Mouse (Mus musculus): ENCODE results near the gene Tgfbr1. TPM values are rescaled to one million over a fixed set of nuclear protein-coding genes. Genes with fewer than 3 reads are reported as not detected.

The Tgfbr1 gene
- polyA plus RNA-seq, 1 experiment from 2014 or later, result 85.5 TPM

GRCm38 (mm10) chr4:47315458-47315857 is 37.6 kb upstream of the Tgfbr1 start:
- H3K9me3 ChIP-seq (ENCODE audit: control insufficient read depth, low read length), result no peaks in the 10 kb centered on the region
- DNase-seq (ENCODE audit: low spot score), result no peak

DNA sequence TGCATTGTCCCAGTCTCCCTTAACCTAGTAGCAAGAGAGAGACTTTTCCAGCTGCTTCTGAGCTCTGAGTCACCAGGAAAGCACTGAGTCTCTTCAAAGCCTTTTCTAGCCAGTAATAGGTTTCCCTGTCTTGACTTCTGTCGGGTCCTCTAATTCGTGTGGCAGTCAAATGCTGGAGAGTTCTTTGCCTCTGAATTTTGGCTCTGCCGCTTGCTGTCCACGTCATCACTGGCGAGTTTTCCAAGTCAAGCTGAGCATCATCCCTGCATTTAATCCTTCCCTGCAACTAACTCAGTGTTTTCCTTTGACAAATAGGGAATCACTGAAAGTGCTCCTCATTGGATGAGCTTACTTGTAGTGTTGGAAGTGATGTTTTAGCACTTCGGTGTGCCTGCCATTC is 36.6 kb upstream of the Tgfbr1 start:
- no peaks in the 10 kb centered on the region for H3K4me1 ChIP-seq (ENCODE audit: control insufficient read depth, insufficient read depth, low read length)
- ATAC-seq (ENCODE audit: insufficient number of reproducible peaks, low FRiP score, low TSS enrichment, low read depth) (no peak), DNase-seq (ENCODE audit: low spot score) (no peak)
- no peak overlapping the region for H3K4me3 ChIP-seq (ENCODE audit: low read depth, low read length)
- no peak overlapping the region for H3K4me2 ChIP-seq (ENCODE audit: low read depth, severe bottlenecking)
- no peaks in the 10 kb centered on the region for H3K27me3 ChIP-seq (ENCODE audit: control insufficient read depth, insufficient read depth, low read length)
- WGBS, result 74% methylated on average over 6 of the region's 6 CpGs
- H3K27ac ChIP-seq (replicated peaks; ENCODE audit: low read depth, low read length), result no peak overlapping the region
- H3K9me3 ChIP-seq (ENCODE audit: control insufficient read depth, low read length), result no peaks in the 10 kb centered on the region
- no peaks in the 10 kb centered on the region for H3K36me3 ChIP-seq (ENCODE audit: control insufficient read depth, insufficient read depth, low read length)
- H3K9ac ChIP-seq (ENCODE audit: low read length), result no peak overlapping the region

More at GRCm38 (mm10) chr4:47315458-47315857, 37.6 kb upstream of the Tgfbr1 start:
- H3K4me3 ChIP-seq (ENCODE audit: low read depth, low read length), result no peak overlapping the region
- no peak overlapping the region for H3K4me2 ChIP-seq (ENCODE audit: low read depth, severe bottlenecking)
- ATAC-seq (ENCODE audit: insufficient number of reproducible peaks, low FRiP score, low TSS enrichment, low read depth), result no peak
- no peak overlapping the region for H3K27ac ChIP-seq (replicated peaks; ENCODE audit: low read depth, low read length)
- no peaks in the 10 kb centered on the region for H3K4me1 ChIP-seq (ENCODE audit: control insufficient read depth, insufficient read depth, low read length)
- 62% methylated on average over 2 of the region's 2 CpGs for WGBS
- H3K9ac ChIP-seq (ENCODE audit: low read length), result no peak overlapping the region
- H3K27me3 ChIP-seq (ENCODE audit: control insufficient read depth, insufficient read depth, low read length), result no peaks in the 10 kb centered on the region
- H3K36me3 ChIP-seq (ENCODE audit: control insufficient read depth, insufficient read depth, low read length), result no peaks in the 10 kb centered on the region

- Histone ChIP-seq H3K36me3 (ENCODE audit: control insufficient read depth, insufficient read depth, low read length) (no peaks in the 10 kb centered on the region), H3K4me3 (ENCODE audit: low read depth, low read length) (no peak overlapping the region), H3K9me3 (ENCODE audit: control insufficient read depth, low read length) (no peaks in the 10 kb centered on the region), H3K27me3 (ENCODE audit: control insufficient read depth, insufficient read depth, low read length) (no peaks in the 10 kb centered on the region), H3K4me1 (ENCODE audit: control insufficient read depth, insufficient read depth, low read length) (no peaks in the 10 kb centered on the region), H3K9ac (ENCODE audit: low read length) (no peak overlapping the region), H3K4me2 (ENCODE audit: low read depth, severe bottlenecking) (no peak overlapping the region), H3K27ac (replicated peaks; ENCODE audit: low read depth, low read length) (no peak overlapping the region)
- ATAC-seq (ENCODE audit: insufficient number of reproducible peaks, low FRiP score, low TSS enrichment, low read depth), result no peak
- no peak for DNase-seq (ENCODE audit: low spot score)
- 88% methylated on average over 10 of the region's 10 CpGs for WGBS
Observed at GRCm38 (mm10) chr4:47319561-47320321, 33.3 kb upstream of the Tgfbr1 start.

- no peak for ATAC-seq (ENCODE audit: insufficient number of reproducible peaks, low FRiP score, low TSS enrichment, low read depth)
Observed at GRCm38 (mm10) chr4:47322315-47322714, 30.7 kb upstream of the Tgfbr1 start.

DNA sequence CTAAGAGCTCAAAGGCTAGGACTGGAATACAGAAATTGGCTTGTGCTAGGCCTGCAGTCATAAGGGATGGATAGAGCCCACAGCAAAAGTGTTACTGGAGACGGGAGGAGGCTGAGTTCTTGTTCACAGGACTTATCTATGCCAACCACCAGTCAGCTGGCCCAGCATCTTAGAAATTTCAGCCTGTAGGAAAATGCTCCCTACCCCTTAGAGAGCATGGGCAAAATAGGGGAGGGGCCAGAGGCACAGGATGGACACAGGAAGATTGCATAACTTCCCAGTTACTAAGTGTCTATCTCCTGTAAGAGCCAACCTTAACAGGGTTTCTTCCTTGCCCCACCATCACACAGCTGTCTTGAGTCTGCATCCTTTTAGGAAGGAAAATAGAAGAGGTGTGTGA is 28.8 kb upstream of the Tgfbr1 start:
- H3K36me3 ChIP-seq (ENCODE audit: control insufficient read depth, insufficient read depth, low read length), result no peaks in the 10 kb centered on the region
- H3K4me1 ChIP-seq (ENCODE audit: control insufficient read depth, insufficient read depth, low read length), result no peaks in the 10 kb centered on the region
- no peak overlapping the region for H3K4me3 ChIP-seq (ENCODE audit: low read depth, low read length)
- H3K27me3 ChIP-seq (ENCODE audit: control insufficient read depth, insufficient read depth, low read length), result no peaks in the 10 kb centered on the region
- no peaks in the 10 kb centered on the region for H3K9me3 ChIP-seq (ENCODE audit: control insufficient read depth, low read length)
- no peak overlapping the region for H3K27ac ChIP-seq (replicated peaks; ENCODE audit: low read depth, low read length)
- no peak for DNase-seq (ENCODE audit: low spot score)
- H3K9ac ChIP-seq (ENCODE audit: low read length), result no peak overlapping the region
- WGBS, result 78% methylated on average over 1 of the region's 1 CpGs
- ATAC-seq (ENCODE audit: insufficient number of reproducible peaks, low FRiP score, low TSS enrichment, low read depth), result no peak
- no peak overlapping the region for H3K4me2 ChIP-seq (ENCODE audit: low read depth, severe bottlenecking)

More at GRCm38 (mm10) chr4:47322315-47322714, 30.7 kb upstream of the Tgfbr1 start:
- Histone ChIP-seq H3K4me3 (ENCODE audit: low read depth, low read length) (no peak overlapping the region), H3K4me1 (ENCODE audit: control insufficient read depth, insufficient read depth, low read length) (no peaks in the 10 kb centered on the region), H3K36me3 (ENCODE audit: control insufficient read depth, insufficient read depth, low read length) (no peaks in the 10 kb centered on the region), H3K9ac (ENCODE audit: low read length) (no peak overlapping the region), H3K27me3 (ENCODE audit: control insufficient read depth, insufficient read depth, low read length) (no peaks in the 10 kb centered on the region), H3K27ac (replicated peaks; ENCODE audit: low read depth, low read length) (no peak overlapping the region), H3K9me3 (ENCODE audit: control insufficient read depth, low read length) (no peaks in the 10 kb centered on the region), H3K4me2 (ENCODE audit: low read depth, severe bottlenecking) (no peak overlapping the region)
- no peak for DNase-seq (ENCODE audit: low spot score)
- 80% methylated on average over 3 of the region's 3 CpGs for WGBS

- Histone ChIP-seq H3K27ac (replicated peaks; ENCODE audit: low read depth, low read length) (no peak overlapping the region), H3K27me3 (ENCODE audit: control insufficient read depth, insufficient read depth, low read length) (no peaks in the 10 kb centered on the region), H3K4me1 (ENCODE audit: control insufficient read depth, insufficient read depth, low read length) (no peaks in the 10 kb centered on the region), H3K36me3 (ENCODE audit: control insufficient read depth, insufficient read depth, low read length) (no peaks in the 10 kb centered on the region), H3K9ac (ENCODE audit: low read length) (no peak overlapping the region), H3K4me3 (ENCODE audit: low read depth, low read length) (no peak overlapping the region), H3K4me2 (ENCODE audit: low read depth, severe bottlenecking) (no peak overlapping the region), H3K9me3 (ENCODE audit: control insufficient read depth, low read length) (no peaks in the 10 kb centered on the region)
- DNase-seq (ENCODE audit: low spot score), result no peak
- no peak for ATAC-seq (ENCODE audit: insufficient number of reproducible peaks, low FRiP score, low TSS enrichment, low read depth)
- 89% methylated on average over 3 of the region's 3 CpGs for WGBS
Observed at GRCm38 (mm10) chr4:47327782-47328181, 25.2 kb upstream of the Tgfbr1 start.

DNA sequence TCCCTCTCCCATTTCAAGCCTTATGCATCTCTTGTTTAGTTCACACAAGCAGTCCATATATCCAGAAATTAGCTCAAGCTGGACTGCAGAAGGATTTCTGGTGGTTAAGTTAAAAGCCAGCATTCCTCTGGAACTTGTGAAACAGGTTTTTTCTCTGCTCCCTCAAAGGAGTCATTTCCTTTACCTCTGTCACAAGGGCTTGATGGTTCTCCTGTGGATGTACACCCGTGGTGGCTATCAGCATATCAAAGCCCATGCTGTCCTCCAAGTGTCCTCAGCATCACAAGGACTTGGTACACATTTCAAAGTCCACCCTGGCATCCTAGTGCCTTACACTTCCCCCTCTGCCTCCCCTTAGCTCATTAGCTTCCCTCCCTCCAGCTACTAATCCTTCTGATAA is 23.7 kb upstream of the Tgfbr1 start:
- Histone ChIP-seq H3K4me2 (ENCODE audit: low read depth, severe bottlenecking) (no peak overlapping the region), H3K4me1 (ENCODE audit: control insufficient read depth, insufficient read depth, low read length) (no peaks in the 10 kb centered on the region), H3K9me3 (ENCODE audit: control insufficient read depth, low read length) (no peaks in the 10 kb centered on the region), H3K36me3 (ENCODE audit: control insufficient read depth, insufficient read depth, low read length) (no peaks in the 10 kb centered on the region), H3K4me3 (ENCODE audit: low read depth, low read length) (no peak overlapping the region), H3K9ac (ENCODE audit: low read length) (no peak overlapping the region), H3K27ac (replicated peaks; ENCODE audit: low read depth, low read length) (no peak overlapping the region), H3K27me3 (ENCODE audit: control insufficient read depth, insufficient read depth, low read length) (no peaks in the 10 kb centered on the region)
- DNase-seq (ENCODE audit: low spot score), result no peak
- no peak for ATAC-seq (ENCODE audit: insufficient number of reproducible peaks, low FRiP score, low TSS enrichment, low read depth)
- WGBS, result 12% methylated on average over 1 of the region's 1 CpGs

DNA sequence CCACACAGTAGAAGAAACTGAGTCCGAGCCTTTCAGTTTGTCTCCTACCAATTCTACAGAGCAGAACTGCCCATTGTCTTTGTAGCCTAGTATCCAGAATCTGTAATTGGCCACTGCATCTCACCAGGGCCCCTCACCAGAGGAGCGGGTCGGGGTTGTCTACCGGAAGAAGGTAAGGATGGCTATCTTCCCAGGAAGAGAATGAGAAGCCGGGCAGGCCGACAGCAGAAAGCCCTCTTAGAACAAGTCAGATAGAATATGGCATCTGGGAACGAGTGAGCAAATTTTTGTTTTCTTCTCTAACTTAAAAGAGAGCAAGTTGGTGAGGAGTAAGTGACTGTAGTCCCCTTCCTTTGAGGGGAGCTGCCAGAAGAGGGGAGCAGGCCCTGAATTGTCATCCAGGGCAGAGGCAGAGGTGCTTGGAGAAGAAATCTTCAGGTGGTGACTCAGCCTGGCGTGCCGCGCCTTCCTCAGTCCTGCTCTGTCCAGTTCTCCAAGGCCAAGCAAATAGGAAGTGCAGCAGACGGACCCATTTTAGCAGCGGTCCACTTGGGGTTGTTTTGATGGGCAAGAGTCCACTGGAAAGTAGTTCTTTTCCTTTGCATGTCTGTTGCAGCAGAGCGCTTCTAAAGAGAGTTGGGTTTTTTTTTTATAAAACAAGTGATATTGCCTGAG is 22.5 kb upstream of the Tgfbr1 start:
- Histone ChIP-seq H3K27me3 (ENCODE audit: control insufficient read depth, insufficient read depth, low read length) (no peaks in the 10 kb centered on the region), H3K9me3 (ENCODE audit: control insufficient read depth, low read length) (no peaks in the 10 kb centered on the region), H3K27ac (replicated peaks; ENCODE audit: low read depth, low read length) (no peak overlapping the region), H3K4me2 (ENCODE audit: low read depth, severe bottlenecking) (no peak overlapping the region), H3K36me3 (ENCODE audit: control insufficient read depth, insufficient read depth, low read length) (no peaks in the 10 kb centered on the region), H3K4me3 (ENCODE audit: low read depth, low read length) (no peak overlapping the region), H3K4me1 (ENCODE audit: control insufficient read depth, insufficient read depth, low read length) (no peaks in the 10 kb centered on the region), H3K9ac (ENCODE audit: low read length) (no peak overlapping the region)
- ATAC-seq (ENCODE audit: insufficient number of reproducible peaks, low FRiP score, low TSS enrichment, low read depth) (no peak), DNase-seq (ENCODE audit: low spot score) (no peak)
- 90% methylated on average over 13 of the region's 13 CpGs for WGBS
